Mouse (Mus musculus) C2C12 (cell line): ENCODE measurements at regions not wholly inside any gene's neighbourhood (a gene's known extent, or its start where the extent isn't known, plus 50 kb on each side); places are given as distances from the start of the nearest gene placed in this dataset.

ENCODE experiments used
- H3K27me3 ChIP-seq: one replicate; pipeline ENCODE4 v1.6.1; 2011; ENCODE audit not compliant: control insufficient read depth, insufficient read depth, insufficient read length
- H3K36me3 ChIP-seq: one replicate; pipeline ENCODE4 v1.6.1; 2011; ENCODE audit not compliant: control insufficient read depth, insufficient read depth
- H3K4me3 ChIP-seq: one replicate; pipeline ENCODE4 v1.5.1; 2011; ENCODE audit warnings: mild to moderate bottlenecking, control low read depth; ENCODE audit not compliant: poor library complexity, insufficient read depth, severe bottlenecking
- H3K79me2 ChIP-seq: one replicate; pipeline ENCODE4 v1.6.1; 2011; ENCODE audit not compliant: control insufficient read depth, insufficient read depth
- H3K79me3 ChIP-seq: one replicate; pipeline ENCODE4 v1.6.1; 2011; ENCODE audit warnings: low read depth, control low read depth
- H3ac ChIP-seq: one replicate; pipeline ENCODE3; 2011; ENCODE audit warnings: low read depth; ENCODE audit not compliant: control insufficient read depth, insufficient read length
- CEBPB ChIP-seq: IDR thresholded peaks from one replicate; pipeline ENCODE4 v1.6.1; 2011; ENCODE audit warnings: low read depth, mild to moderate bottlenecking, control low read depth, moderate library complexity
- CTCF ChIP-seq: IDR thresholded peaks from one replicate; pipeline ENCODE4 v1.5.1; 2011; ENCODE audit not compliant: control insufficient read depth, insufficient read depth, insufficient read length
- FOSL1 ChIP-seq: IDR thresholded peaks from one replicate; pipeline ENCODE4 v1.8.0; 2011; ENCODE audit warnings: mild to moderate bottlenecking, low read length; ENCODE audit not compliant: poor library complexity, insufficient read depth, severe bottlenecking
- MAX ChIP-seq: IDR thresholded peaks from one replicate; pipeline ENCODE4 v1.6.1; 2011; ENCODE audit warnings: mild to moderate bottlenecking, control low read depth
- MYOD1 ChIP-seq: IDR thresholded peaks from one replicate; pipeline ENCODE4 v1.6.1; 2011; ENCODE audit warnings: low read depth; ENCODE audit not compliant: control insufficient read depth, insufficient read length
- MYOG ChIP-seq: IDR thresholded peaks from one replicate; pipeline ENCODE4 v1.6.1; 2011; ENCODE audit not compliant: control insufficient read depth, insufficient read length; ENCODE audit errors: extremely low read depth
- USF1 ChIP-seq: IDR thresholded peaks from one replicate; pipeline ENCODE4 v1.6.1; 2011; ENCODE audit warnings: low read depth, mild to moderate bottlenecking, control low read depth, moderate library complexity

DNA sequence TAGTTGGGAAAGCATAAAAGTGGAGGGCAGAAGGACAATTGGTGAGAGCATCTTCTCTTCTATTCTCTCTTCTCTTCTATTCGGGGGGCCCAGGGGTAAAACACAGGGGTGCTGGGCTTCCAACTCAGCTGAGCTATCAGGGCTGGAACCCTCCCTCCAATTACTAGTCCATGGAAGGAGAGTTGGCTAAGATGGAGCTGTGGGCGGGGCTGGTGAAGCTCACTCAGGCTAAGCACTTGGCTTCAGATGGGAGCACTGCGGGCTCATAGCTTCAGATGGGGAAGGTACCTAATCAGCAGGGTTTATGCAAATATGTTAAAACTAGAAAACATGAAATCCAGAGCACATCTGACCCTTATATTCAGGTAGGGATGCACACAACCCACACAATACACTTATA is 61.5 kb upstream of the Tnrc6c start:
- H3K27me3 ChIP-seq = no peaks in the 10 kb centered on the region
- no peak for TF ChIP-seq MYOD1
- no peak for TF ChIP-seq MAX
- TF ChIP-seq CTCF = no peak
- TF ChIP-seq FOSL1 = no peak
- no peak for TF ChIP-seq USF1
- no peak for TF ChIP-seq CEBPB
- TF ChIP-seq MYOG = no peak
- no peaks in the 10 kb centered on the region for H3K79me3 ChIP-seq
- no peaks in the 10 kb centered on the region for H3K36me3 ChIP-seq
- H3K4me3 ChIP-seq = no peak overlapping the region
- no peak overlapping the region for H3ac ChIP-seq
- H3K79me2 ChIP-seq = no peaks in the 10 kb centered on the region

DNA sequence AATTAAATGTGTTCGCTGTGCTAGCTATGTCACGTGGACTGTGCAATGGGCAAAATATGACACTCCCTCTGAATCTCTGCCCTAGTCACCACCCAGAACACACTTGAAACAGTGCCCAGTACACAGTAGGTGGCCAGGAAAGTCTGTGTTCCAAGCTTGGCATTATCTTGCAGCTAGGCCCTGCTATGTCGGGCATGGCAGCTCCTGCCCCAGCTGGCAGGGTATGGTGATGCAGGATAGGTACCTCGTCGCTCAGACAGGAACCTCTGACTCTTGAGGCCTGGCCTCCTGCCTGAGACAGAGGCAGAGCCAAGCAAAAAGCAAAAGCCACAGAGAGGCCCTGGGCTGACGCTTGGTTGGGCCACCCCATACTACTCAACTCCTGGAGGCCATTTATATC is 57.9 kb upstream of the Tnrc6c start:
- no peak for TF ChIP-seq MAX
- no peak for TF ChIP-seq MYOD1
- TF ChIP-seq CEBPB = no peak
- no peak for TF ChIP-seq MYOG
- Histone ChIP-seq H3ac (no peak overlapping the region), H3K4me3 (no peak overlapping the region), H3K79me3 (no peaks in the 10 kb centered on the region), H3K79me2 (no peaks in the 10 kb centered on the region), H3K36me3 (no peaks in the 10 kb centered on the region), H3K27me3 (no peaks in the 10 kb centered on the region)

DNA sequence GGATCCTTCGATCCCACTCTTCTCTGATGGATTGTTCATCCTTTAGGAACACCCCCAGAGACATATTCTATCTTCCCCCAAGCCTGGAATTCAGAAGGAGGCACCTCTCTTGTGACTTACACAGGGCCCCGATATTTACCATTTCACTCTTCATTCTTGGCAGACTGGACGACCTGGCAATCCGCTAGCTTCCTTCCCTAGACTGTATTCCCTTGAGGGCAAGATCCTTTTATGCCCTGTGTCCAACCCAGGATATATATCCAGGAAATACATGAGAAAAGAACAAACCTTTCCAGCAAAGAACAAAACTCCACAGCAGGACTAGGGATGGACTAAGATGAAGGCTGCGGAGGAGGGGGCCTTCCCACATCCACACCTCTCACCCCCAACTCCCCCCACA is 56.3 kb upstream of the Tnrc6c start:
- Histone ChIP-seq H3K79me3 (no peaks in the 10 kb centered on the region), H3K4me3 (no peak overlapping the region), H3K36me3 (no peaks in the 10 kb centered on the region), H3ac (no peak overlapping the region), H3K27me3 (no peaks in the 10 kb centered on the region), H3K79me2 (no peaks in the 10 kb centered on the region)
- no peak for TF ChIP-seq MAX
- TF ChIP-seq FOSL1 = no peak
- no peak for TF ChIP-seq CEBPB
- TF ChIP-seq MYOD1 = no peak
- no peak for TF ChIP-seq CTCF
- no peak for TF ChIP-seq MYOG
- no peak for TF ChIP-seq USF1

DNA sequence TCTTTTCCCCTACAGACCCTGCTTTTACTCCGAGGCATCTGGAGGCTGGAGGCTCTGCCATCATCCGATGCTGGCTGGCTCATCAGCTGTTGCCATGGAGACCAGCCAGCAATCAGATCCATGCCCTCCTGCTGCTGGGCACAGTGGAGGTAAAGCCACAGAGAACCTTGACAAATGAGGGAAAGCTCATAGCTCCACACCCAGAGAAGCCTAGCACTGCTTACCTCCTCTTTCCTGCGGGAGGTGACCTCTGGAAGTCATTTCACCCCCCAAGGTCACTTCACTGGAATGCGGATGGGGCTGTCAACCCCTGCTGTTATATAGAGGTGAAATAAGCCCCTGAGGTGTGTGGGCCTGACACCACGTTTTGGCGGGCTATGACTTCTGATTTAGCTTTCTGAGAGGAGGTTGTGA is 55.9 kb upstream of the Tnrc6c start:
- Histone ChIP-seq H3K27me3 (no peaks in the 10 kb centered on the region), H3ac (no peak overlapping the region), H3K36me3 (no peaks in the 10 kb centered on the region), H3K79me2 (no peaks in the 10 kb centered on the region), H3K79me3 (no peaks in the 10 kb centered on the region), H3K4me3 (no peak overlapping the region)
- TF ChIP-seq CEBPB (no peak), MYOD1 (no peak), USF1 (no peak), MYOG (no peak), MAX (no peak), CTCF (no peak), FOSL1 (no peak)

DNA sequence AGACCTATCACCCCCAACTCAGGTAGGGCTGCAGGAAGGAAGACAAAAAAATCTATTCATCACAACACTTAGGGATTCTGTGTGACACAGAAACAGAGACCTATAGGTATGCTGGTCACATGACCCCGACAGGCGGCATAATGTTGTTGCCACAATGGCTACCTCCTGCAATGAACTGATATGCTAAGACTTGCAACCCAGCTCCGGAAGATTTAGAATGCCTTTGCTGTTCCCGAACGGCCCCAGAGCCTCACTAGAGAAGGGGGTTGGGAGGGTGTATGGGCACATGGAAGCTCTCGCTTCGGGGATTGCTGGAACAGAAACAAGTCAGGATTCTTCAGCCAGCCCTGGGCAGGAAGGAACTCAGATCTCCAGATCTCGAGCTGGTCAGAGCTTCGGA is 55.5 kb upstream of the Tnrc6c start:
- Histone ChIP-seq H3K79me3 (no peaks in the 10 kb centered on the region), H3K27me3 (no peaks in the 10 kb centered on the region), H3K79me2 (no peaks in the 10 kb centered on the region), H3K36me3 (no peaks in the 10 kb centered on the region), H3ac (no peak overlapping the region), H3K4me3 (peak overlapping the region; percentile 21)
- TF ChIP-seq FOSL1 (no peak), USF1 (peak; percentile 55)

DNA sequence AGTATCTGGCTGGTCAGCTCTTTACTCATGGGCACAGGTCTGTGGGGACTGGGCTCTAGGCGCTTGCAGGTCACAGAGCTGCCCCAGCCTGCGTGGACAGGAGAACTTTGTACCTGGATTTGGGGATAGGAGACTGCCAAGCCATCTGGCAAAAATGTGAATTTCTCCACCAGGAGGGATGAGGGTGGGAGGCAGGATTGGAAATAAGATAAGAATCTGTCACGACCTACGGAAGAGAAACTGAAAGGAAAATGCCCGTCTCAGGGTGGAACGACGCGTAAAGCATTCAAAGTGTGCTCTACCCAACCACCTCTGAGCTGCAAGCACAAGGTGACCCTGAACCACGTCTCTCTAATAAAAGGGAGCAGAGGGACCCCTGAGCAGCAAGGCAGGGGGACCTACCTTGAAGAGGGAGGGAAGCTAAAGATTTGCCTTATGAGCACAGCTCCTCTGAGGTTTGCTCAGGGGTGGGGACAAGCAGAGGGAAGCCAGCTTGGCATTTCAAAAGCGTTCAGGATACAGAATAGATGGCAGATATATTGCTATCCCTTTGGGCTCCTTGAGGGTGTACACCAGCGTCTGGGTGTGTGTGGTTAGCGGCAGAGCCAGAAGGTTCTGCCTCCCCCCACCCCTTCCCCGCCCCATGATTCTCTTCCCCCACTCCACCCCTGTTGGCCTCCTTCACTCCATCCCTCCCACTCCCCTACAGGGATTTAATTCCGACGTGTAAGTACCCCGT is 54.9 kb upstream of the Tnrc6c start:
- no peak for TF ChIP-seq MYOD1
- no peak for TF ChIP-seq CEBPB
- TF ChIP-seq FOSL1 = no peak
- no peak for TF ChIP-seq USF1
- no peak for TF ChIP-seq MYOG
- no peak for TF ChIP-seq CTCF
- no peak for TF ChIP-seq MAX
- no peaks in the 10 kb centered on the region for H3K36me3 ChIP-seq
- H3K79me2 ChIP-seq = no peaks in the 10 kb centered on the region
- no peaks in the 10 kb centered on the region for H3K27me3 ChIP-seq
- peak overlapping the region; percentile 21 for H3K4me3 ChIP-seq
- H3K79me3 ChIP-seq = no peaks in the 10 kb centered on the region
- peak overlapping the region; percentile 19 for H3ac ChIP-seq
